Mouse (Mus musculus): Measurements from ENCODE around the gene Mapkbp1. TPM values are rescaled to one million over a fixed set of nuclear protein-coding genes. Genes with fewer than 3 reads are reported as not detected.

Gene Mapkbp1
- polyA plus RNA-seq, 1 experiment = 0.82 TPM

DNA sequence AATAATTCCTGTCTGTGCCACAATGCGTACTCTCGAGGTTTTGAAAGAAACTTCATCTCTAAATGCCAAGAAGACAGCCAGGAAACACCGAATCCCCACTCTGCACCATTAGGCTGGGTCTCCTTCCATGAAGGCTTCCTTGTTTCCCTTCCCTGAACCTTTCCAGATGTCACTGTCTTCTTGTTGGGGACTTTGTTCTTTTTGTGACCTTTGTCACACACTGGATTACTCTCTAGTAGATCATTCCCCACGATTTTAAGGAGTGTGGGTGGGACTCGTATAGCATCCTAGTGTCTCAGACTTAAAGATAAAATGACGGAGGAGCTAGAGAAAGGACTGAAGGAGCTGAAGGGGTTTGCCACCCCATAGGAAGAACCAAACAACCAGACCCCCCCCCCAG lies 18.4 kb downstream of the Mapkbp1 start:
- Histone ChIP-seq H3K4me3 (replicated peaks) (no peak overlapping the region), H3K36me3 (replicated peaks; ENCODE audit: low read length) (peaks cover 3% of the 10 kb centered on the region), H3K9me3 (no peaks in the 10 kb centered on the region), H3K4me1 (peaks cover 45% of the 10 kb centered on the region), H3K27me3 (replicated peaks) (no peaks in the 10 kb centered on the region)
- TF ChIP-seq FLI1 (IDR thresholded peaks at IDR 0.05; ENCODE audit: low read length) (no peak), GATA1 (IDR thresholded peaks at IDR 0.05; ENCODE audit: borderline replicate concordance, low read length) (no peak)

DNA sequence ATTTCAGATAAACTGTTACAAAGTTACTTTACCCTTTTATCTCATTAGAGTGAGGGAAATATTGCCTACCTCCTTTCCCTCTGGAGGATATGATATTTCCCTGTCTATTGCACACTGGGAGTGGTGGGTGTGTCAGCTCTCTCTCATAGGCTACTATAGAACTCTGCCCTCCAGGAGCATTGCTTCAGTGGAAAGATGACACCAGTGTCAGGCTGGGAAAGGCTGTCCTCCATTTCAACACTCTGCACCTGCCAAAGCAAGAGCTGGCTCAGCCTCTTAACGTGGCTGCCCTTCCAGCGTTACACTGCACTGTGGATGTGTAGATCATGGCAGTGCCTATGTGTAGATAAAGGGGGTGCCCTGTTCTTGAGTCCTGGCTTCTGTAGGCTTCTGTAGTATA lies 19.9 kb downstream of the Mapkbp1 start:
- no peak overlapping the region for H3K4me3 ChIP-seq (replicated peaks)
- peaks cover 3% of the 10 kb centered on the region for H3K36me3 ChIP-seq (replicated peaks; ENCODE audit: low read length)
- peaks cover 42% of the 10 kb centered on the region for H3K4me1 ChIP-seq
- no peaks in the 10 kb centered on the region for H3K27me3 ChIP-seq (replicated peaks)
- TF ChIP-seq FLI1 (IDR thresholded peaks at IDR 0.05; ENCODE audit: low read length) (no peak), GATA1 (IDR thresholded peaks at IDR 0.05; ENCODE audit: borderline replicate concordance, low read length) (no peak)
- no peaks in the 10 kb centered on the region for H3K9me3 ChIP-seq

DNA sequence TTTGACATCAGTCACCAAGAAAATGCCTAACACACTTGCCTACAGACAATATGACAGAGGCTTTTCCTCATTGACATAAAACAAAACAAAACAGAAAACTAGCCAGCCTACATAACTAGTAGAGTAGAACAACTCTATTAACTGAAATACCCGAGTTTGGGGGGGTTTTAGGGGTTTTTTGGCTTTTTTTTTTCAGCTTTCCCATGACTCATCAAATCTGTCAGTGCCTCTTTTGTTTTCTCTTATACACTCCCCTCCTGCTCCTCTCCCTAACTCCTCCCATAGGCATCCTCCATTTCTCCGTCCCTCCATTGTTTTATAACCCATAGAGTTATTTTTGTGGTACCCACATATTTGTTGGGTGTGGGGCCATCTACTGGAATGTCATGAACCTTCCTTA lies 21.0 kb downstream of the Mapkbp1 start:
- peaks cover 45% of the 10 kb centered on the region for H3K4me1 ChIP-seq
- no peak overlapping the region for H3K4me3 ChIP-seq (replicated peaks)
- no peaks in the 10 kb centered on the region for H3K27me3 ChIP-seq (replicated peaks)
- peaks cover 3% of the 10 kb centered on the region for H3K36me3 ChIP-seq (replicated peaks; ENCODE audit: low read length)
- no peak for TF ChIP-seq FLI1 (IDR thresholded peaks at IDR 0.05; ENCODE audit: low read length)
- TF ChIP-seq GATA1 (IDR thresholded peaks at IDR 0.05; ENCODE audit: borderline replicate concordance, low read length) = no peak
- H3K9me3 ChIP-seq = no peaks in the 10 kb centered on the region

DNA sequence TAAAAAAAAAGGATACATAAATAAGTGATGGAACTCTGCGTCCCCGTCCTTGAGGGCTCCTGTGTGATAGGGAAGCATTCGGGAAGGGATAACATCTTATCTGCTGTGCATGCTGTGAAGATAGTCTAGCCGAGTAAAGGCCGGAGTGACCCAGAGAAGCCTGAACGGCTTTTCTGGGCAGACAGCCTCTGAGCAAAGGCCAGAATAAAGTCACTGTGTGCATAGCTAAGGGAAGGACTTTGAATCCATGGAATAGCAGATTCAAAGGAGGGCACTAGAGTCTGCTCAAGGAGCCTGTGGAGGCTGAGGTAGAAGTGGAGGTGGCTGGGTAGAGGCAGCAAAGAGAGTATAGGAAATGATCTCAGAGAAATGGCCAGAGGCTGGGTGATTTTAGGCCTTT lies 22.3 kb downstream of the Mapkbp1 start:
- H3K4me1 ChIP-seq = peaks cover 36% of the 10 kb centered on the region
- no peak overlapping the region for H3K4me3 ChIP-seq (replicated peaks)
- TF ChIP-seq FLI1 (IDR thresholded peaks at IDR 0.05; ENCODE audit: low read length) (no peak), GATA1 (IDR thresholded peaks at IDR 0.05; ENCODE audit: borderline replicate concordance, low read length) (no peak)
- H3K27me3 ChIP-seq (replicated peaks) = no peaks in the 10 kb centered on the region
- peaks cover 8% of the 10 kb centered on the region for H3K36me3 ChIP-seq (replicated peaks; ENCODE audit: low read length)
- H3K9me3 ChIP-seq = no peaks in the 10 kb centered on the region

DNA sequence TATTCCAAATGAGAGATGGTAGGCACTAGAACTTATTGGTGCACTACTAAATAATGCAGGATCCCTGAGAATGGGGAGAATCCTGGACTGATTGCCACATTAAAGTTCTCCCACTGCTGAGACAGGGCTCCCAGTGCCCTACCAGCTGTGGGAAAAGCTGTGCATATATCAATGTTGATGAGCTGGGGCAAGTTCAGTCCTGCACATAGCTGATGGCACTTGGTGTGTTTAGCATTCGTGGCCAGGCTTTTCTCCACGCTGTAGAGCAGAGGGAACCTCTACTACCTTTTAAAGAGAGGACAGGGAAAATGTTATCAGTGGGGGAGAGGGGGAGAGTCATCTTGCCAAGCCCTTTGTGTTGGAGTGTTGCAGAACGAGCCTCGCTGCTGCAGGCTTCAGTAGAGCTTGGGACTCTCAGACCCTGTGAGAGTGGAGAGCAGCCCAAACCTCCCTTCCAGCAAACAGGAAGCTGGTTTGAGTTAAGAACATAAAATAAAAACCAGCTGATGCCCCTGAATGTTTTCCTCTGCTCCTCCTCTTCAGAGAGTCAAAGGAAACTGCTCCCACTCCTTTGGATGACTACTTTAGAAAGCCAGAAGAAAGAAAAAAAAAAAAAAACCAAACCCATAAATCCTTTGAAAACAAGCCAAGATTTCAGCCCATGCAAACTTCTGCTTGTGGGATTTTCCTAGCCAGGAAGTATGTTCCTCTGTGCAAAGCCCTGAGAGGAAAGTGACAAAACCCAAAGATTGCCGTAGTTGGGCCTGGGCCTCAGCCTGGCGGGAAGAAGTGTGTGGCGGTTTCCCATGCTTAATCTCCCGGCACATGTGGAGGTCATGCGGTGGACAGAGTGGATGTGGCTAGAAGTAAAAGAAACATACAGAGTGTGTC lies 23.1 kb downstream of the Mapkbp1 start:
- Histone ChIP-seq H3K4me1 (peaks cover 34% of the 10 kb centered on the region), H3K4me3 (replicated peaks) (no peak overlapping the region), H3K36me3 (replicated peaks; ENCODE audit: low read length) (peaks cover 9% of the 10 kb centered on the region), H3K9me3 (no peaks in the 10 kb centered on the region), H3K27me3 (replicated peaks) (no peaks in the 10 kb centered on the region)
- TF ChIP-seq GATA1 (IDR thresholded peaks at IDR 0.05; ENCODE audit: borderline replicate concordance, low read length) = no peak
- no peak for TF ChIP-seq FLI1 (IDR thresholded peaks at IDR 0.05; ENCODE audit: low read length)

DNA sequence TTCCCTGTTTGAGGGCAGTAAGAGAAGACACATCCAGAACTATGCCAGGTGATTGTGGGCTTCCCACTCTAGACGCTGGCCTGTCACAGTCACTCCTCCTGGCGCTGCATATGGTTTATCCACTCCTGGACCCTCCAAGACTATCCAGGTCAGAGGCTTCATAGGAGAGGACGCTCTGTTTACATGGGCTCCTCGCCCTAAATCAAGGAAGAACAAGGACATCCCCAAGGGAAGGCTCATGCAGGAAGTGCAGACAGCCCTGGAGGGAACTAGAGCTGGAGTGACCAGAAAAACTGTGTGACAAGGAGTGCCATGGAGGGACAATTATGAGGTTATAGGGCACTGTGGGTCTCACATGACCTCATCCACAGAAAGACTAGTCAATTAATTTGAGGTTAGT lies 24.9 kb downstream of the Mapkbp1 start:
- Histone ChIP-seq H3K36me3 (replicated peaks; ENCODE audit: low read length) (peaks cover 12% of the 10 kb centered on the region), H3K4me1 (peaks cover 47% of the 10 kb centered on the region), H3K4me3 (replicated peaks) (no peak overlapping the region), H3K9me3 (no peaks in the 10 kb centered on the region), H3K27me3 (replicated peaks) (no peaks in the 10 kb centered on the region)
- TF ChIP-seq FLI1 (IDR thresholded peaks at IDR 0.05; ENCODE audit: low read length) (no peak), GATA1 (IDR thresholded peaks at IDR 0.05; ENCODE audit: borderline replicate concordance, low read length) (no peak)

DNA sequence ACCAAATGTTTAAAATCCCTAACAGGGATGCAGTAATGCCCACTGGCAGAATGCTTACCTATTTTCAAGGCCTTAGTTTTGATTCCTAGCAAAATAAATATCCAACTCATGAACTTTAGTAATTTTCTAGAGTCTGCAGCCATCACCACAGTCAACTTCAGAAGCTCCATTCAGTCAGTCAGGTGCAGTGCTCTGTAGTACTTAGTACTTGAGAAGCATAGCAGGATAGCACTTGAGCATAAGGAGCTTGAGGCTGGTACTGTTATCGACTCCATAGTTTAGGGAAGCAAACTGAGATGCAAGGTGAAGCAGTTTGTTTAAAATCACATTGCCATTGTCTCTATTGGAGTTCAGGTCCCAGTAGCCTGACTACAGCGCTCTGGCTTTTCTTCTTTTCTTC lies 27.2 kb downstream of the Mapkbp1 start:
- peaks cover 13% of the 10 kb centered on the region for H3K36me3 ChIP-seq (replicated peaks; ENCODE audit: low read length)
- no peaks in the 10 kb centered on the region for H3K9me3 ChIP-seq
- TF ChIP-seq FLI1 (IDR thresholded peaks at IDR 0.05; ENCODE audit: low read length) = no peak
- TF ChIP-seq GATA1 (IDR thresholded peaks at IDR 0.05; ENCODE audit: borderline replicate concordance, low read length) = no peak
- no peak overlapping the region for H3K4me3 ChIP-seq (replicated peaks)
- H3K27me3 ChIP-seq (replicated peaks) = no peaks in the 10 kb centered on the region
- peaks cover 48% of the 10 kb centered on the region for H3K4me1 ChIP-seq

DNA sequence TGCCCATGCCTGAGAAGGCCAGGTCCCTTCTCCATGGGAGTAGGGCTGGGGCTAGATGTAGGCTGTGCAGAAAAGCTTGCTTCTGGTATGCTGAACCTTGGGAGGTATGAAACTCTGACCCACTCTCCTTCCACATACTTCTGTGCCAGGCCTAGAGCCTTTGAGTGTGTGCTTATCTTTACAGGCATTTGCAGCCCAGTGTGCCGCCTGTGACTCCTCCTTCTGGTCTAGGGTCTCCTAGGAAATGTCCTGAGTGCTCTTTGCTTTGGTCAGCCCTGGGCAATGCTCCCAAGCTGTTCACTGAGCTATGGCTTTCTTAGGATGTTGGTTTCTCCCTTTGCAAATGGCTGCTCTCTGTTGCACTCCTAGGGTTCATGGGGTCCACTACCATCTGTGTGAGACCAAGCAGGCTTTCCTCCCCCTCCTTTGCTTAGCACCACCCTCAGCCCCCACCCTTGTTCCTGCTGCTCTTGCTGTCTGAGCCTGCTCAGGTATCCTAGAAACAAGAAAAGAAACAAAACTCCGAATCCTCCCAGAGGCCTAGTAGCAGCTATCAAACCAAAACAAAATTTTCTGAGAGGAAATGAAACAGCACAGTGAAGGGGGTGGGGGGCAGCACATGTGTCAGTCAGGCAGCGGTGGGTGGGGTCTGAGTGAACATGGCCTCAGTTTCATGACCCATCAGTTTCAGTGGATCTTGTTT lies 28.5 kb downstream of the Mapkbp1 start:
- Histone ChIP-seq H3K27me3 (replicated peaks) (no peaks in the 10 kb centered on the region), H3K4me3 (replicated peaks) (peak overlapping the region; percentile 40), H3K9me3 (no peaks in the 10 kb centered on the region), H3K4me1 (peaks cover 42% of the 10 kb centered on the region), H3K36me3 (replicated peaks; ENCODE audit: low read length) (peaks cover 14% of the 10 kb centered on the region)
- TF ChIP-seq FLI1 (IDR thresholded peaks at IDR 0.05; ENCODE audit: low read length) = no peak
- TF ChIP-seq GATA1 (IDR thresholded peaks at IDR 0.05; ENCODE audit: borderline replicate concordance, low read length) = no peak

DNA sequence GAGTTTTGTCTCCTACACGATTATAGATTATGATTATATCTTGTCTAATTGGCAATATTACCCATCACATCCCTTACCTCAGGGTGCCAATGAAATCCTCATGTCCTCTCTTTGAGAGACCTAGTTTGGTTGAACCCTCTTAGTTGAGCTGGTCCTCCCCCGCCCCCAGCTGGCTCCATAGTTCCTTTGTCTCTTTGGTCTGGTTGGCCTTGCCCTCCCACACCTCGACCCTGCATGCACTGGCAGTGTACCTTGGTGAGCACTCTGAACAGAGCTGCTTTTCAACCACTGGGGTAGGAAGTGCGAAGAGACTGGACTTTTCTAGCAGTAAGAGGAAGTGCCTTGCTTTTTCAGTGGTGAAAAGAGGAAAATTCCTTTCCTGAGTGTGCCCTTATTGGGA lies 29.5 kb downstream of the Mapkbp1 start:
- TF ChIP-seq GATA1 (IDR thresholded peaks at IDR 0.05; ENCODE audit: borderline replicate concordance, low read length) (no peak), FLI1 (IDR thresholded peaks at IDR 0.05; ENCODE audit: low read length) (no peak)
- H3K4me1 ChIP-seq = peaks cover 42% of the 10 kb centered on the region
- peaks cover 14% of the 10 kb centered on the region for H3K36me3 ChIP-seq (replicated peaks; ENCODE audit: low read length)
- no peaks in the 10 kb centered on the region for H3K27me3 ChIP-seq (replicated peaks)
- no peak overlapping the region for H3K4me3 ChIP-seq (replicated peaks)
- no peaks in the 10 kb centered on the region for H3K9me3 ChIP-seq

DNA sequence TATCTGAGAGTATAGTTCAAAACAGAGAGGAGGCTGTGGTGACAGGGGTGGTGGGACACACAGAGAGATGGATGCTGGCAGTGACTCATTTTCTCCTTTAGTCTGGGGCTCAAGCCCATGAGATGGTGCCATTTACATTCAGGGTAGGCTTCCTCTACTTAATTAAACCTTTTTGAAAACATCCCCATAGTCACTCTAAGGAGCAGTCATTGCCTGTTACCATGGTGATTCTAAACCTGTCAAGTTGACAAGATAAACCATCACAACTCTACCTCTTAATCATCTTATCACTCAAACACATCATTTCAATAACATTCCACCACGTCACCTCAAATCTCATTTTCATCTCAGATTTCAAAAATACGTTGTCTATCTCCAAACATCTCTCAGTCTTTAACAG lies 31.5 kb downstream of the Mapkbp1 start:
- H3K4me3 ChIP-seq (replicated peaks) = no peak overlapping the region
- peaks cover 51% of the 10 kb centered on the region for H3K4me1 ChIP-seq
- no peaks in the 10 kb centered on the region for H3K27me3 ChIP-seq (replicated peaks)
- no peaks in the 10 kb centered on the region for H3K9me3 ChIP-seq
- TF ChIP-seq FLI1 (IDR thresholded peaks at IDR 0.05; ENCODE audit: low read length) (no peak), GATA1 (IDR thresholded peaks at IDR 0.05; ENCODE audit: borderline replicate concordance, low read length) (no peak)
- peaks cover 14% of the 10 kb centered on the region for H3K36me3 ChIP-seq (replicated peaks; ENCODE audit: low read length)
